Mouse (Mus musculus): ENCODE measurements around the gene Ssh2.

GRCm38 (mm10) chr11:77216761-77217130 lies 659 bp downstream of the Ssh2 start:
- TF ChIP-seq CTCF (conservative IDR thresholded peaks at IDR 0.05; ENCODE audit: insufficient read depth, insufficient read length, low read depth, low read length) = no peak
- TF ChIP-seq POLR2A (IDR thresholded peaks at IDR 0.05; ENCODE audit: low read depth, low read length) = no peak

Data from kidney, adult 2 months (tissue).